Mouse (Mus musculus) cerebellum, adult 2 months (tissue): ENCODE measurements around the gene Galnt17.

Experiments
- CTCF ChIP-seq: fragments of 200-500 bp; IDR thresholded peaks from 2 replicates; pipeline ENCODE4 v1.5.1; 2011; ENCODE audit warnings: low read depth, mild to moderate bottlenecking, control low read depth, low read length, moderate library complexity, borderline replicate concordance; ENCODE audit not compliant: insufficient read depth
- POLR2A ChIP-seq: fragments of 200-500 bp; IDR thresholded peaks from 2 replicates; pipeline ENCODE4 v1.6.1; 2011; ENCODE audit warnings: low read length, control low read depth, borderline replicate concordance; ENCODE audit not compliant: insufficient read depth

DNA sequence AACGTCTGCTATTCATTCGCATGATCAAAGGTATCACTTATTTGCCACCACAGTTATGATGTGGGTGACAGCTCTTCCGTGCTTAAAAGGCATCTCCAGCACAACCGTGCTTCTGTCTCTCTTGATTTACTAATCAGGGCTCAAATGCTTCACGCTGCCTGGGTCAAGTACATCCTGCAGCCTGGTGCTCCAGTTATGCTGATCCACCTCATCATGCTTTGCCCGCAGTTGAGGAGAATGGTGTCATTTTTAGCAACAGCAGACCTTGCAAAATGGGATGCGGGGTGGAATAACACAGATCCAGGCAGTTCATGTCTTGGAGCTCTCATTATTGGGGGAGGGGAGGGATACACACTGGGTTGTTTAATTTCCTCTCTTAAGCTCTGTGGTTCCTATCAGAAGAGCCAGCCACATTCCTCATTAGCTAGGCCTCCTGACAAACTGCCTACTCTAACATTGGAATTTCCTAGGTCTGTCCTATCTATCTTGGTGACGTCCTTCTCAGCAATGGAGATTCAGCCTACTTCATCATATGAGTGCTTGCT lies 187.9 kb downstream of the Galnt17 start:
- TF ChIP-seq CTCF (no peak), POLR2A (no peak)
